Mouse (Mus musculus): ENCODE data around the gene Ift81. TPM values are rescaled to one million over a fixed set of nuclear protein-coding genes. Genes with fewer than 3 reads are reported as not detected.

Gene Ift81
- polyA plus RNA-seq, 1 experiment from 2014 or later, result 47.4 TPM

DNA sequence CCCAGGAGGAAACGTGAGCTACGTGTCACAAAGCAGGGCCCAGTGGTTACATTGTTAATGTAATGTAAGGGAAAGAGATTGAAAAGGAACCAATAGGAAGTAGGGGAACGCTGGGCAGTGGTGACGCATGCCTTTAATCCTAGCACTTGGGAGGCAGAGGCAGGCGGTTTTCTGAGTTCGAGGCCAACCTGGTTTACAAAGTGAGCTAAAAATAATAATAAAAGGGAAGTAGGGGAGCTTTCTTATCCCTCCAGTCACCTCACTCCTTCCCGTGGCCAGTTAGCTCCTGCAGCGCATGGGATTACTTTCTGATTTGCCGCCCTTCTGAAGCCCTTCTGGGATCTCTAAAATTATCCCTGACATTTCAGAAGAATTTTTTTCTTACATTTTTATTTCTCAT lies 9.5 kb upstream of the Ift81 start:
- Histone ChIP-seq H3K4me3 (no peak overlapping the region), H3K9me3 (no peaks in the 10 kb centered on the region), H3K27ac (no peak overlapping the region), H3K27me3 (replicated peaks) (no peaks in the 10 kb centered on the region), H3K4me2 (replicated peaks) (no peak overlapping the region), H3K4me1 (0 out of 2 replicates have a peak, but pooled peaks cover 4% of the 10 kb centered on the region), H3K36me3 (no peaks in the 10 kb centered on the region), H3K9ac (no peak overlapping the region)
- 82% methylated on average over 9 of the region's 9 CpGs for WGBS
- no peak for ATAC-seq (ENCODE audit: low FRiP score, low read depth)

DNA sequence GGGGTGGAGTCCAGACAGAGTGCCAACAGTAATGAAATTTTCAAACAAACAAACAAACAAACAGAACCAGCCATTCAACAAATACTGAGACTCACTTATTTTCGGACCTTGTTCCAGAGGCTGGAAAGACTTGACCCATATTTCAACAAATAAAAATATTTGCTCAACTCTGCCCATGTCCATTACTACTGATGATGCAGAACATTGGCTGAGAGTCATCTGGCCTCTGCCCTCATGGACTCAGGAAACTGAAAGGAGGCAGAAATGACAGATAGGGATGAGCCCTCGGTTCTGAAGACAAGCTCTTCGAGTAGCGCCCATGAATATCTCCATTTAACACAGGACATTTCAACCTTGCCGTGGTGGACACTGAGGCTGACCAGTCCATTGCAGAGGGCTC lies 8.2 kb upstream of the Ift81 start:
- no peaks in the 10 kb centered on the region for H3K36me3 ChIP-seq
- WGBS, result 92% methylated on average over 5 of the region's 5 CpGs
- H3K9ac ChIP-seq, result no peak overlapping the region
- H3K9me3 ChIP-seq, result no peaks in the 10 kb centered on the region
- H3K4me3 ChIP-seq, result no peak overlapping the region
- no peak for ATAC-seq (ENCODE audit: low FRiP score, low read depth)
- 0 out of 2 replicates have a peak, but pooled peaks cover 4% of the 10 kb centered on the region for H3K4me1 ChIP-seq
- H3K4me2 ChIP-seq (replicated peaks), result no peak overlapping the region
- no peaks in the 10 kb centered on the region for H3K27me3 ChIP-seq (replicated peaks)
- no peak overlapping the region for H3K27ac ChIP-seq

DNA sequence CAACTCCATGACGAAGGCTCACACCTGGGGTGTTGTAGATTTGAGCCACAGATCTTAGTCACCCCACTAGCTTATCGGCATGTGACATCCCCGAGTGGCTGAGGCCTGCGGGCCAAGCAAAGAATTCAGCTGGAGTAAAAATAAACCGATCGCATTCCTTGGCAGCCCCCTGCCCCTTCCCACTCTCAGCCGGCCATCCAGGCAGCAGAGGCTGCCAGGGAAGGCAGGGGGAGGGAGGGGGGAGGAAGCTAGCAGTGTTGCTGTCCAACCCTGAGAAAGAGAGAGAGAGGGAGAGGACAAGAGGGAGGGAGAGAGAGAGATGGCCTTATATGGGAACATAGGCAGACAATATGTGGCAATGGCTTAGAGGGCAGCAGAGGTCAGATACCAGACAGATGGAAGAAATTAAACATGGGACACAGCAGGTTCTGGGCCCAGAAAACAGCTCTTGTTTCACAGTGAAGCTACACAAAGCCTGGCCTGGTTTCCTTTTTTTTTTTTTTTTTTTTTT lies 7.1 kb upstream of the Ift81 start:
- no peaks in the 10 kb centered on the region for H3K9me3 ChIP-seq
- no peak overlapping the region for H3K4me2 ChIP-seq (replicated peaks)
- 26% methylated on average over 7 of the region's 7 CpGs for WGBS
- no peak for ATAC-seq (ENCODE audit: low FRiP score, low read depth)
- H3K27me3 ChIP-seq (replicated peaks), result no peaks in the 10 kb centered on the region
- no peak overlapping the region for H3K27ac ChIP-seq
- H3K36me3 ChIP-seq, result no peaks in the 10 kb centered on the region
- 0 out of 2 replicates have a peak overlapping the region, but pooled peaks have one; percentile 3 for H3K9ac ChIP-seq
- H3K4me1 ChIP-seq, result 0 out of 2 replicates have a peak, but pooled peaks cover 4% of the 10 kb centered on the region
- H3K4me3 ChIP-seq, result no peak overlapping the region

DNA sequence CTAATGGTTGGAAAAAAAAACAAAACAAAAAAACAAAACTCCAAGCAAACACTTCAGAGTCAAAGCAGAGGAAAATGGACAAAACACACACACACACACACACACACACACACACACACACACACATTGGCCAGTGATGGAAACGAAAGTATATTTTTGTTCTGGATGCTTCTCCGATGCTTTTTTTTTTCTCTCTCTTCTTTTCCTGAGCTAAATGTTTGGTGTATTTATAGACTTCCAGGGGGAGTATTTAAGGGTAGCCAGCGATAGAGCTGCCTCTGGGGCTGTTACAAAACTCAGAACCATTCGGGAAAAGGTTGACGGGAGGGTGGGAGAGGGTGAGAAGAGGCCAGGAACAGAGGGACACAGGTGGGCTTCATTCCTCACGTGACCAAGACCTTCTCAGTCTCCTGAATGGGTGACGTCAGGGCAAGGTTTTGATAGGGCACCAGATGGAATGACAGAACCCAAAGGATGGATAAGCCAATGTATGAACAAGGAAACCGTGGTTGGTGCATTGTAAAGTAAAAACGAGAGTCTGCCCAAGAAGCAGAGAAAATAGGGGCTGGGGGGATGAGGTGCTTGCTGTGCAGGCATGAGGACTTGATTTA lies 5.5 kb upstream of the Ift81 start:
- Histone ChIP-seq H3K27me3 (replicated peaks) (no peaks in the 10 kb centered on the region), H3K4me3 (no peak overlapping the region), H3K36me3 (no peaks in the 10 kb centered on the region), H3K9ac (no peak overlapping the region), H3K9me3 (no peaks in the 10 kb centered on the region), H3K27ac (no peak overlapping the region), H3K4me2 (replicated peaks) (no peak overlapping the region), H3K4me1 (0 out of 2 replicates have a peak, but pooled peaks cover 4% of the 10 kb centered on the region)
- WGBS, result 86% methylated on average over 9 of the region's 9 CpGs
- no peak for ATAC-seq (ENCODE audit: low FRiP score, low read depth)

DNA sequence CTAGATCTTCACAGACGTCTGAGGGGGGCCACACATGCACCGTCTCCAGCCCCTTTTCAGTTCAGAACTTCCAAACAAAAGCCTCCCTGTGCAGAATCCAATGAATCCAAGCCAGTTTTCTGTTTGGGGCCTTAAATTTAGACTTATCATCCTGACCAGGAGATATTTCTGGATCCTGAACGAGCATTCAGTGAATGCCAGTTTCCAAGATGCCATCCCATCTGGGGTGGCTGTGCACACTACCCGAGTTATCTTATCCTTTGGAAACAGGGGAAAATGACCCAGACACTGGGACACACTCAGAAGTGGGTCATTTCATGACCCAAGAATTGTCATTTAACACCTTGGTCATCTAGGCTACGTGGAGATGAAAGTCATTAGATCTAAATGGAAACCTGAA lies 3.4 kb upstream of the Ift81 start:
- Histone ChIP-seq H3K36me3 (no peaks in the 10 kb centered on the region), H3K9me3 (no peaks in the 10 kb centered on the region), H3K4me1 (0 out of 2 replicates have a peak, but pooled peaks cover 7% of the 10 kb centered on the region), H3K27ac (no peak overlapping the region), H3K4me3 (no peak overlapping the region), H3K4me2 (replicated peaks) (no peak overlapping the region), H3K27me3 (replicated peaks) (no peaks in the 10 kb centered on the region), H3K9ac (no peak overlapping the region)
- 81% methylated on average over 5 of the region's 5 CpGs for WGBS
- no peak for ATAC-seq (ENCODE audit: low FRiP score, low read depth)

DNA sequence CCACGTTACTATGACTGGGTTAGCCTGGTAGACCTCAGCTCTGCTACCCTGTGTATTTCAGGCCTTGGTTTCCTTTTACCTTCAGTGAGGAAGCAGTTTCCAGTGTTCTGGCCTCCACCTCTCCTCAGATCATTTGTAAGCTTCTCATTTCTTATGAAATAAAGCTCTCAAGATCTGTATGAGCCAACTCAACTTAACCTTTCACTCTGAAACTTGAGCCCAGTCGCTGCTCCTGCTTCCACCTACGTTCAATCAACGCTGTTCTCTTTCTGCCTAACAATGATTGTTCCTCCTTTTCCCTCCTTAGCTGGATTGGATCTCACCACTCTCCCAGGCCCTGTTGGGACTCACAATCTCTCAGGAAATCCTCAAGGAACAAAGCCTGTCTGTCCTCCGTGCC lies 2.7 kb downstream of the Ift81 start:
- Histone ChIP-seq H3K4me1 (0 out of 2 replicates have a peak, but pooled peaks cover 7% of the 10 kb centered on the region), H3K4me2 (replicated peaks) (no peak overlapping the region), H3K4me3 (no peak overlapping the region), H3K9me3 (no peaks in the 10 kb centered on the region), H3K27me3 (replicated peaks) (no peaks in the 10 kb centered on the region), H3K36me3 (peaks cover 19% of the 10 kb centered on the region; the same call in 1 of the 2 replicates), H3K27ac (no peak overlapping the region), H3K9ac (no peak overlapping the region)
- WGBS, result 71% methylated on average over 5 of the region's 5 CpGs
- ATAC-seq (ENCODE audit: low FRiP score, low read depth), result no peak

DNA sequence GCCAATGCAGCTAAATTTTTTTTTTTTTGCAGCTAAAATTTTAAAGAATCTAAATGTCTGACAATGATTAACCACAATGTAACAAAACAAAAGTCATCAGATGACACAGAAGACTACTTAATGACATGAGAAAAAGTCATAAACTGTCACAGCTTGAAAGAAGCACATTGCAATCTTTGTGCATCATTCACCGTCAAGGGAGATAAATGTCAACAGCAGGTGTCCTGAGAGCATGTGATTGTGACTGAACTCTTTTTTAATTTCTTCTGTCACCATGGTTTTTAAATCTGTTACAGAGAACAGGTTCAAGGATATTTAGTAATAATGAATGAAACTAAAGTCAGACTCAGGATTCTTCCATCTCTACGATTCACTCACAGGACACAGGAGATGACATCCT lies 9.4 kb downstream of the Ift81 start:
- Histone ChIP-seq H3K9me3 (no peaks in the 10 kb centered on the region), H3K4me3 (no peak overlapping the region), H3K4me1 (no peaks in the 10 kb centered on the region), H3K9ac (no peak overlapping the region), H3K27me3 (replicated peaks) (no peaks in the 10 kb centered on the region), H3K4me2 (replicated peaks) (no peak overlapping the region), H3K27ac (no peak overlapping the region), H3K36me3 (peaks cover 66% of the 10 kb centered on the region)
- ATAC-seq (ENCODE audit: low FRiP score, low read depth), result no peak
- WGBS, result 73% methylated on average over 2 of the region's 2 CpGs

DNA sequence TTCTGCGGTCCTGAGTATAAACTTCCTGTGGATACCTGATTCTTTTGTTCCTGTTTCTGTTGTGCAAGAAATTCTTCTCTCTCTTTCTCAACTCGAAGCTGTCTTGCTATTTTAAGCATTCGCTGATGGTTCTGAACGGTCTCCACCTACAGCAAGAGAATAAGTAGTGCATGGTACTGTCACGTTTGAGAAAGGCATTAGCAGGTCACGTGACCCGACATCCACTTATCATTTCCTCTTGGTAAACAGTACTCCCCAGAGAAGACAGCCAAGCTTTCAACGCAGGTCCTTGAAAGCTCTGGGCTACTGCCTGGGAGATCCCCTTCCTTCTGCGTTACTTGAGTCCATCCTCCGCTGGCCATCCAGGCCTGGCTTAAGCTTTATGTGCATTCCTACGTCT lies 12.1 kb downstream of the Ift81 start:
- Histone ChIP-seq H3K9me3 (no peaks in the 10 kb centered on the region), H3K4me2 (replicated peaks) (no peak overlapping the region), H3K4me3 (no peak overlapping the region), H3K27ac (no peak overlapping the region), H3K27me3 (replicated peaks) (no peaks in the 10 kb centered on the region), H3K9ac (no peak overlapping the region), H3K4me1 (no peaks in the 10 kb centered on the region), H3K36me3 (peaks cover 71% of the 10 kb centered on the region)
- no peak for ATAC-seq (ENCODE audit: low FRiP score, low read depth)
- 86% methylated on average over 11 of the region's 11 CpGs for WGBS

DNA sequence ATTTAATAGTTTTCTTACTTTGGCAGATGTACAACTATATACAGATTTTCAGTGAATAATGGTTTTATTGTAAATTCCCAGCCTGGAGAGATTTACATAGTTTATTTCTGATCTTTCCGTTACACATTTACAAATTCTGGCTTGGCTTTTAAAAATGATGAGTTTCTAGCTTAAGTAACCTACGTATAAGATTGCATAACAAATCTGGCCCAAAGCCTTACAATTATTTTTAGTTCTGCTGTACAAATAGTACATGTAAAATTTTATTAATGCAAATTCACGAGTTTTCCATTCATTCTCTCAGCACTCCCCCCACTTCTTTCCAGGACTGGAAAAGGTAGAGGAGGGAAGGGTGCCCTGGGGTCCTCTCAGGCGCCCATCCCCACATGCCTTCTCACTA lies 18.8 kb downstream of the Ift81 start:
- 93% methylated on average over 4 of the region's 4 CpGs for WGBS
- no peaks in the 10 kb centered on the region for H3K27me3 ChIP-seq (replicated peaks)
- ATAC-seq (ENCODE audit: low FRiP score, low read depth), result no peak
- no peak overlapping the region for H3K4me3 ChIP-seq
- H3K4me1 ChIP-seq, result no peaks in the 10 kb centered on the region
- no peaks in the 10 kb centered on the region for H3K9me3 ChIP-seq
- H3K27ac ChIP-seq, result no peak overlapping the region
- H3K36me3 ChIP-seq, result peaks cover 54% of the 10 kb centered on the region
- no peak overlapping the region for H3K4me2 ChIP-seq (replicated peaks)
- H3K9ac ChIP-seq, result no peak overlapping the region

DNA sequence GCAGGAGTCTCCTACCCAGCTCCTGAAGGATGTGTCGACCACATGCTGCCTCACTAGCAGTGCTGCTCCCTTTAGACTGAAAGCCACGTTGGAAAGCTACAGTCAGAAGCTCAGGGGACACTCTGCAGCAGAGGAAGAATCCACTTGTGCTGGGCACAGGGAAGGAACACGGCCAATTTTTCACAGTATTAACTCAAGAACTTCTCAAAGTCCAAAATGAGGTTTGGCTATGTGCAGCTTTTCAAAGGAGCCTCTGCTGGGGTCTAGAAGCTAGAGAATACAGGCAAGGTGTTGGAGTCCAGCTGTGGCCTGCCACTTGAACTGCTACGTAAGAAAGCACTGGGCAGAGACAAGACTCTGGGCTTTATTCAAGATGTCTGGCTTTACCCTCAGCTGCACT lies 24.4 kb downstream of the Ift81 start:
- Histone ChIP-seq H3K9ac (no peak overlapping the region), H3K4me1 (no peaks in the 10 kb centered on the region), H3K27ac (no peak overlapping the region), H3K27me3 (replicated peaks) (no peaks in the 10 kb centered on the region), H3K9me3 (no peaks in the 10 kb centered on the region), H3K36me3 (peaks cover 31% of the 10 kb centered on the region), H3K4me3 (no peak overlapping the region), H3K4me2 (replicated peaks) (no peak overlapping the region)
- ATAC-seq (ENCODE audit: low FRiP score, low read depth), result no peak
- WGBS, result 87% methylated on average over 4 of the region's 4 CpGs

DNA sequence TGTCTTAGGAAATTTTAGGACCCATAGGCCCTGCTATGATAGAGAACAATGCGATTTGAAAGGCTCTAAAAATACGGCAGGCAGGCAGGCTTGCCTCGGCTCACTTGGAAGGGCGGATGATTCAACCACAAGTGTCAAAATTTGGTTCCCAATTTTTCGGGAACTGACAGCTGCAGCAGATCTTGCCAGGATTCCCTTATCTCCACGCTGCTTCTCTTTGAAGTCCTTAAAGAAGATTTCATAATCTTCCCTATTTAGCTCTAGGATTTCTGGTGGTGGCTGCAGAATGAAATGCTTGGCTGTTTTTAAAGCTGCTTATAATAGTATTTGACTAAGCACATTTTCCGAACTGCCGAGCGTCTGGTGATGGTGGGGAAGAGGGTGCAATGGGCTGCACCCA lies 28.8 kb downstream of the Ift81 start:
- Histone ChIP-seq H3K4me2 (replicated peaks) (no peak overlapping the region), H3K9me3 (0 out of 2 replicates have a peak, but pooled peaks cover 4% of the 10 kb centered on the region), H3K9ac (no peak overlapping the region), H3K27ac (no peak overlapping the region), H3K4me1 (no peaks in the 10 kb centered on the region), H3K4me3 (no peak overlapping the region), H3K27me3 (replicated peaks) (no peaks in the 10 kb centered on the region), H3K36me3 (peaks cover 18% of the 10 kb centered on the region)
- ATAC-seq (ENCODE audit: low FRiP score, low read depth), result no peak
- 90% methylated on average over 9 of the region's 9 CpGs for WGBS

DNA sequence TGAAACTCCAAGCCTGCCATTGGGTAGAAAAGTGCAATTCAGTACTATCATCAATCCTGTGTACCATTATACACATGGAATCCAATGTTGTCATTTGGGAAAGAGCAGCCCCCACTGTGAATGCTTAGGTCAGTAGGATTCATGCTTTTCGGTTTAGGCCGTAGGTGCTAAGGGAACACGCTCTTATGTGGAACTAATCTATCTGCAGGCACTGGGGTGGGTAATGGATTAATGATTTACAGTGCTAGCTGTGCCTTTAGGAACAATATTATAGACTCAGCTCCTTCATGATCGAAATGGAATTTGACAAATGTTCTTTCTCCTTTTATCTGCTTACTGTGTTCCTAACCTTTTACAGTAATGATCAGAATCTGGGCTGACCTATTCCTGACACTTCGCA lies 30.2 kb downstream of the Ift81 start:
- H3K27ac ChIP-seq, result no peak overlapping the region
- H3K9me3 ChIP-seq, result 0 out of 2 replicates have a peak, but pooled peaks cover 4% of the 10 kb centered on the region
- no peak overlapping the region for H3K9ac ChIP-seq
- H3K36me3 ChIP-seq, result peaks cover 24% of the 10 kb centered on the region
- H3K27me3 ChIP-seq (replicated peaks), result no peaks in the 10 kb centered on the region
- no peak overlapping the region for H3K4me3 ChIP-seq
- WGBS, result 80% methylated on average over 5 of the region's 5 CpGs
- no peak for ATAC-seq (ENCODE audit: low FRiP score, low read depth)
- no peak overlapping the region for H3K4me2 ChIP-seq (replicated peaks)
- H3K4me1 ChIP-seq, result no peaks in the 10 kb centered on the region
